Mouse (Mus musculus): ENCODE results near the gene Mpdz. TPM values are rescaled to one million over a fixed set of nuclear protein-coding genes. Genes with fewer than 3 reads are reported as not detected.

The Mpdz gene
- total RNA-seq, 1 experiment = 12.7 TPM

DNA sequence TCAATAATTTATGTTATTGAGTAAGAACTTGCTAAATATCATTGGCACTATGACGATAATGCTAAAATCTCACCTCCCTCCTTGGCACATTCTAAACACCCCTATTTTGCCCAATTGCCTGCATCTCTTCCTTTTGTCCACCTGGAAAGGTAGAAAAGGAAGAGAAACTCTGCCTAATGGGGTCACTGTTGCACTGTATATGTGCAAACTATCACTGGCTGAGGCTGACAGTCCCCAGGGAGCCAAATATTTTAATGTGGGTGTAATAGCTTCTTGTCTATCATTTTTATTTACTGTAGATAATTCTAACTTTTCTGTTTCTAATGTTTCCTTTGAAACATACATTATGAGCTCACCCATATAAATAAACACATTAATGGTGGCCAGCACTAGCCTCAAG lies 190.3 kb downstream of the Mpdz start:
- Histone ChIP-seq H3K9ac (ENCODE audit: insufficient read depth, low read depth, low read length, poor library complexity, severe bottlenecking) (no peak overlapping the region), H3K36me3 (ENCODE audit: control insufficient read depth, insufficient read depth, low read length, poor library complexity, severe bottlenecking) (no peaks in the 10 kb centered on the region), H3K4me3 (ENCODE audit: insufficient read depth in 1 of 2, low read depth in 1 of 2, low read length in 2 of 2, poor library complexity in 1 of 2, severe bottlenecking in 1 of 2) (no peak overlapping the region), H3K27ac (ENCODE audit: insufficient read depth, low read depth, low read length, poor library complexity, severe bottlenecking) (no peak overlapping the region), H3K9me3 (ENCODE audit: control insufficient read depth, insufficient read depth, low read depth, low read length) (no peaks in the 10 kb centered on the region), H3K4me1 (ENCODE audit: control insufficient read depth in 2 of 2, insufficient read depth in 2 of 2, low read length in 2 of 2, poor library complexity in 1 of 2) (no peaks in the 10 kb centered on the region)
- DNase-seq (ENCODE audit: low read depth, low spot score) = no peak
- in situ Hi-C loops (cut with MboI; ENCODE audit: low sequenced_read_pairs in 2 of 2, unreplicated experiment in 2 of 2) = loop anchor here in 1 of 2 experiments (25.0 kb wide), 1 partner anchor 390 kb away; no protein-coding TSS in a partner anchor
- TF ChIP-seq MAFK (IDR thresholded peaks at IDR 0.05; ENCODE audit: insufficient read depth, low read depth, low read length) (no peak), HCFC1 (IDR thresholded peaks at IDR 0.05; ENCODE audit: borderline replicate concordance, insufficient read depth, low read length) (no peak), ZNF384 (IDR thresholded peaks at IDR 0.05; ENCODE audit: low read depth, low read length) (no peak), ZC3H11A (IDR thresholded peaks at IDR 0.05; ENCODE audit: borderline replicate concordance, low read depth, low read length) (no peak), CHD2 (IDR thresholded peaks at IDR 0.05; ENCODE audit: low read depth, low read length) (no peak)

DNA sequence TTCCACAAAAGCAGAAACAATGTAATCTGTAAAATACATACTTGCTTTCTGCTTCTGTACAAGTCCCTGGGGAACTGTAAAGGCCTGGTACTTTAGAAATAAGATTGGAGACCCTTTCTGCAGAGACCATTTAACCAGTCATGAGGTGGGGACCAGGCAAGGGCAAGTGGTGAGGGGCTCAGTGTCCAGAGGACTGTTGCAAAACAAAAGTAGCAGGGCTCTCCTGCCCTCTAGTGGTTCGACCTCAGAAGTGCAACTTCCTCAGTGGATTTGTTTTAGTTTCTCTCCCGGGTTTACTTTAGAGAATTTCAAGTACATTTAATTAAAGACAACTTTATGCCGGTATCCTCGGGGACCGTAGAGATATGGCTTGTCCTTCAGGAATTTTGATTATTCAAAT lies 190.7 kb downstream of the Mpdz start:
- in situ Hi-C loops (cut with MboI; ENCODE audit: low sequenced_read_pairs in 2 of 2, unreplicated experiment in 2 of 2) = loop anchor here in 1 of 2 experiments (25.0 kb wide), 1 partner anchor 390 kb away; no protein-coding TSS in a partner anchor
- TF ChIP-seq HCFC1 (IDR thresholded peaks at IDR 0.05; ENCODE audit: borderline replicate concordance, insufficient read depth, low read length) = no peak
- peak; percentile 65; the same call in 1 of the 2 replicates for TF ChIP-seq ZC3H11A (IDR thresholded peaks at IDR 0.05; ENCODE audit: borderline replicate concordance, low read depth, low read length)
- no peak for TF ChIP-seq MAFK (IDR thresholded peaks at IDR 0.05; ENCODE audit: insufficient read depth, low read depth, low read length)
- TF ChIP-seq CHD2 (IDR thresholded peaks at IDR 0.05; ENCODE audit: low read depth, low read length) = no peak
- no peak for TF ChIP-seq ZNF384 (IDR thresholded peaks at IDR 0.05; ENCODE audit: low read depth, low read length)
- no peak overlapping the region for H3K9ac ChIP-seq (ENCODE audit: insufficient read depth, low read depth, low read length, poor library complexity, severe bottlenecking)
- DNase-seq (ENCODE audit: low read depth, low spot score) = peak; percentile 59
- no peaks in the 10 kb centered on the region for H3K9me3 ChIP-seq (ENCODE audit: control insufficient read depth, insufficient read depth, low read depth, low read length)
- no peak overlapping the region for H3K4me3 ChIP-seq (ENCODE audit: insufficient read depth in 1 of 2, low read depth in 1 of 2, low read length in 2 of 2, poor library complexity in 1 of 2, severe bottlenecking in 1 of 2)
- no peak overlapping the region for H3K27ac ChIP-seq (ENCODE audit: insufficient read depth, low read depth, low read length, poor library complexity, severe bottlenecking)
- H3K36me3 ChIP-seq (ENCODE audit: control insufficient read depth, insufficient read depth, low read length, poor library complexity, severe bottlenecking) = no peaks in the 10 kb centered on the region
- no peaks in the 10 kb centered on the region for H3K4me1 ChIP-seq (ENCODE audit: control insufficient read depth in 2 of 2, insufficient read depth in 2 of 2, low read length in 2 of 2, poor library complexity in 1 of 2)

DNA sequence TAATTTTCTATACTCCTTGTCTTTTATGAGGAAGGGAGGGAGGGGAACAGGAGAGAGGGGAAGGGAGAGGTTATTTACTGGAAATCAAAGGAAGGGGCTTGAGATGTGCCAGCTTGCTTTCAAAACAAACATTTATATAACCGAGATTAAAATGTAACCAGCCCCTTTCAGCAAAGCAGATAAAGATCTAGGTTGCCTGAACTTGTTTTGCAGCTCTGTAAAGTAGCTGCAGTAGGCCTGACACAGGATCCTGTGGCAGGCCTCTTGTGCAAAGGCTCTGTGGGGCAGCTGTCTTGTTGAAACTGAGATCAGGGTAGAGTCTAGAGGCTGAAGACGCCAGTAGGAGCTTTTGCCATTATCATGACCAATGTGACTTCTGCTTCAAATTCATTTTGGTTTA lies 193.4 kb downstream of the Mpdz start:
- no peaks in the 10 kb centered on the region for H3K9me3 ChIP-seq (ENCODE audit: control insufficient read depth, insufficient read depth, low read depth, low read length)
- TF ChIP-seq ZC3H11A (IDR thresholded peaks at IDR 0.05; ENCODE audit: borderline replicate concordance, low read depth, low read length) = no peak
- TF ChIP-seq CHD2 (IDR thresholded peaks at IDR 0.05; ENCODE audit: low read depth, low read length) = no peak
- TF ChIP-seq HCFC1 (IDR thresholded peaks at IDR 0.05; ENCODE audit: borderline replicate concordance, insufficient read depth, low read length) = no peak
- no peak for TF ChIP-seq MAFK (IDR thresholded peaks at IDR 0.05; ENCODE audit: insufficient read depth, low read depth, low read length)
- no peak for TF ChIP-seq ZNF384 (IDR thresholded peaks at IDR 0.05; ENCODE audit: low read depth, low read length)
- no peaks in the 10 kb centered on the region for H3K4me1 ChIP-seq (ENCODE audit: control insufficient read depth in 2 of 2, insufficient read depth in 2 of 2, low read length in 2 of 2, poor library complexity in 1 of 2)
- H3K4me3 ChIP-seq (ENCODE audit: insufficient read depth in 1 of 2, low read depth in 1 of 2, low read length in 2 of 2, poor library complexity in 1 of 2, severe bottlenecking in 1 of 2) = no peak overlapping the region
- no peaks in the 10 kb centered on the region for H3K36me3 ChIP-seq (ENCODE audit: control insufficient read depth, insufficient read depth, low read length, poor library complexity, severe bottlenecking)
- no peak overlapping the region for H3K9ac ChIP-seq (ENCODE audit: insufficient read depth, low read depth, low read length, poor library complexity, severe bottlenecking)
- H3K27ac ChIP-seq (ENCODE audit: insufficient read depth, low read depth, low read length, poor library complexity, severe bottlenecking) = no peak overlapping the region
- DNase-seq (ENCODE audit: low read depth, low spot score) = no peak
- in situ Hi-C loops (cut with MboI; ENCODE audit: low sequenced_read_pairs in 2 of 2, unreplicated experiment in 2 of 2) = loop anchor here in 1 of 2 experiments (10.0 kb wide), 1 partner anchor 374 kb away; no protein-coding TSS in a partner anchor

DNA sequence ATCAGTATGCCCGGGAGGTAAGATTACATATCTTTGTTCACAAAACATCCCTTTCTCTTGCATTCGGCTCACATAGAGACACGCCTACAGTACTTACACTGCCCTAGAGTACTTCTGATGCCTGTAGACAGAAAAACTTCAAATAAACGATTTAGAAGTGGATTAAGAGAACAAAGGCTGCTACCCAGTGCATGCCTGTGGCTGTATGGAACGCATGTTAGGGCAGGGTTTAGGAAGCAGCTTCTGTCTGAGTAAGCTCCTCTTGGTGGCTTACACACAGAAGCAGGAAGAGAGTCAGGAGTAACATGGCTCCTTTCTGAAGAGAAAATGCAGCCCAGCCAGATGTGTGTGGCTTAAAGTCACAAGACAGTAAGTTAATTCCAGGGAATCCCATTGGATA lies 206.4 kb downstream of the Mpdz start:
- Histone ChIP-seq H3K27ac (ENCODE audit: insufficient read depth, low read depth, low read length, poor library complexity, severe bottlenecking) (no peak overlapping the region), H3K36me3 (ENCODE audit: control insufficient read depth, insufficient read depth, low read length, poor library complexity, severe bottlenecking) (no peaks in the 10 kb centered on the region), H3K9me3 (ENCODE audit: control insufficient read depth, insufficient read depth, low read depth, low read length) (no peaks in the 10 kb centered on the region), H3K4me3 (ENCODE audit: insufficient read depth in 1 of 2, low read depth in 1 of 2, low read length in 2 of 2, poor library complexity in 1 of 2, severe bottlenecking in 1 of 2) (no peak overlapping the region), H3K4me1 (ENCODE audit: control insufficient read depth in 2 of 2, insufficient read depth in 2 of 2, low read length in 2 of 2, poor library complexity in 1 of 2) (no peaks in the 10 kb centered on the region), H3K9ac (ENCODE audit: insufficient read depth, low read depth, low read length, poor library complexity, severe bottlenecking) (no peak overlapping the region)
- in situ Hi-C loops (cut with MboI; ENCODE audit: low sequenced_read_pairs in 2 of 2, unreplicated experiment in 2 of 2) = no loop called here
- no peak for DNase-seq (ENCODE audit: low read depth, low spot score)
- TF ChIP-seq HCFC1 (IDR thresholded peaks at IDR 0.05; ENCODE audit: borderline replicate concordance, insufficient read depth, low read length) = no peak
- no peak for TF ChIP-seq CHD2 (IDR thresholded peaks at IDR 0.05; ENCODE audit: low read depth, low read length)
- no peak for TF ChIP-seq ZNF384 (IDR thresholded peaks at IDR 0.05; ENCODE audit: low read depth, low read length)

Measured in ES-E14 (cell line).